Mouse (Mus musculus): ENCODE measurements around the gene Hist1h4m. TPM values are rescaled to one million over a fixed set of nuclear protein-coding genes. Genes with fewer than 3 reads are reported as not detected.
"Not testable (repeated sequence)": the region's sequence is repeated elsewhere in the genome, so short reads cannot be mapped to it uniquely, and the experiment has no call there.

Hist1h4m gene
- total RNA-seq (2021), result 100 to 1,000 TPM; 163 to 280 TPM
- long read RNA-seq, experiment 1, result 0 reads
- long read RNA-seq, experiment 2, result 0 reads

- DNase-seq, result peak; percentile 22 to 34
- intact Hi-C loops (cut with DNase I), result not testable (repeated sequence)
Measured at GRCm38 (mm10) chr13:21811539-21811938, at the start of gene Hist1h4m. Gene Hist1h4m, plus strand, starts transcription at chr13:21811746.

GRCm38 (mm10) chr13:21778814-21779766 lies 32.5 kb upstream of the Hist1h4m start:
- DNase-seq, result peak; percentile 49 to 72
- intact Hi-C loops (cut with DNase I), result loop anchor here (2.0 kb wide), 1 partner anchor 26 kb away; the partner anchor contains the start of gene Hist1h2ak

- DNase-seq, result peak; percentile 53 to 56
- intact Hi-C loops (cut with DNase I), result loop anchor here (2.0 kb wide), 2 partner anchors 27 to 69 kb away; partner anchors contain the start of gene Hist1h2ak
Measured at GRCm38 (mm10) chr13:21779767-21780731, 31.5 kb upstream of the Hist1h4m start, which contains the start of gene Hist1h1b. Gene Hist1h1b, minus strand, starts transcription at chr13:21780625.

- DNase-seq, result no peak
Measured at GRCm38 (mm10) chr13:21781021-21781555, 30.5 kb upstream of the Hist1h4m start.

GRCm38 (mm10) chr13:21781639-21782038 lies 29.9 kb upstream of the Hist1h4m start:
- intact Hi-C loops (cut with DNase I), result loop anchor here (2.0 kb wide), 1 partner anchor 71 kb away; no protein-coding TSS in a partner anchor
- DNase-seq, result no peak

More at GRCm38 (mm10) chr13:21781021-21781555, 30.5 kb upstream of the Hist1h4m start:
- intact Hi-C loops (cut with DNase I), result loop anchor here (2.0 kb wide), 1 partner anchor 70 kb away; no protein-coding TSS in a partner anchor

- intact Hi-C loops (cut with DNase I), result not testable (repeated sequence)
- peak in 1 of 2 experiments; percentile 20 for DNase-seq
Measured at GRCm38 (mm10) chr13:21782361-21783254, 28.9 kb upstream of the Hist1h4m start.

GRCm38 (mm10) chr13:21783255-21783617 lies 28.3 kb upstream of the Hist1h4m start, which contains the start of gene Hist1h3i:
Gene Hist1h3i, minus strand, starts transcription at chr13:21783370.
- intact Hi-C loops (cut with DNase I), result no loop called here
- DNase-seq, result peak; percentile 22 to 49

GRCm38 (mm10) chr13:21783734-21784161 lies 27.8 kb upstream of the Hist1h4m start:
- intact Hi-C loops (cut with DNase I), result no loop called here
- DNase-seq, result peak; percentile 3 to 24

GRCm38 (mm10) chr13:21784311-21784710 lies 27.2 kb upstream of the Hist1h4m start:
- no peak for DNase-seq
- intact Hi-C loops (cut with DNase I), result no loop called here

- DNase-seq, result no peak
- intact Hi-C loops (cut with DNase I), result no loop called here
Measured at GRCm38 (mm10) chr13:21786189-21786898, 25.2 kb upstream of the Hist1h4m start.

GRCm38 (mm10) chr13:21786899-21787629 lies 24.5 kb upstream of the Hist1h4m start, which contains the start of the genes Hist1h2an and Hist1h2bp:
Gene Hist1h2an, minus strand, starts transcription at chr13:21787218.
Gene Hist1h2bp, plus strand, starts transcription at chr13:21787461.
- intact Hi-C loops (cut with DNase I), result not testable (repeated sequence)
- DNase-seq, result peak; percentile 77 to 87

GRCm38 (mm10) chr13:21787760-21788593 lies 23.6 kb upstream of the Hist1h4m start:
- intact Hi-C loops (cut with DNase I), result no loop called here
- no peak for DNase-seq

GRCm38 (mm10) chr13:21789925-21790324 lies 21.6 kb upstream of the Hist1h4m start:
- intact Hi-C loops (cut with DNase I), result loop anchor here (10.0 kb wide), 1 partner anchor 55 kb away; no protein-coding TSS in a partner anchor
- DNase-seq, result no peak

- intact Hi-C loops (cut with DNase I), result loop anchor here (10.0 kb wide), 1 partner anchor 54 kb away; no protein-coding TSS in a partner anchor
- no peak for DNase-seq
Measured at GRCm38 (mm10) chr13:21790601-21791283, 20.8 kb upstream of the Hist1h4m start.

- no peak for DNase-seq
- intact Hi-C loops (cut with DNase I), result loop anchor here (10.0 kb wide), 1 partner anchor 49 kb away; no protein-coding TSS in a partner anchor
Measured at GRCm38 (mm10) chr13:21795584-21795983, 16.0 kb upstream of the Hist1h4m start.

Data from heart, postnatal 14 days (tissue).